Mouse (Mus musculus): ENCODE measurements around the gene Whrn.

Whrn gene

DNA sequence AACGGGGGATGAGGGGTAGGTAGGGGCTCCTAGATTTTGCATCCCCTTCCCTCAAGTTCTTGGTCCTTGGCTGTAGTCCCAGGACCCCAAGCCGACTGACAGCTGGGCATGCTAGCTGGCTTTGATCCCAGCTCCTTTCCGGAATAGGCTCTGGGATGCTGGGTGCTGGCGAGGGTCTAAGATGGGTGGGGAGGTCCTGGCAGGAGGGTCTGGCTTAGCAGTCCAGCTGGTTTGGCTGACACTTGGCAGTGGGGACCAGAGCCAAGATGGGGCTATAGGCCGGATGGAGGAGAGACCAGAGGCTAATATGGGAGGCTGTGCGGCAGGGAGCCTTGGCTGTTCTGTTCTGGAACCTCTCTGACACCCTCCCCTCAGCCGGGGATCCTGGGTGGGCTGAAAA is 87.5 kb downstream of the Whrn start:
- DNase-seq (ENCODE audit: low read depth): no peak

DNA sequence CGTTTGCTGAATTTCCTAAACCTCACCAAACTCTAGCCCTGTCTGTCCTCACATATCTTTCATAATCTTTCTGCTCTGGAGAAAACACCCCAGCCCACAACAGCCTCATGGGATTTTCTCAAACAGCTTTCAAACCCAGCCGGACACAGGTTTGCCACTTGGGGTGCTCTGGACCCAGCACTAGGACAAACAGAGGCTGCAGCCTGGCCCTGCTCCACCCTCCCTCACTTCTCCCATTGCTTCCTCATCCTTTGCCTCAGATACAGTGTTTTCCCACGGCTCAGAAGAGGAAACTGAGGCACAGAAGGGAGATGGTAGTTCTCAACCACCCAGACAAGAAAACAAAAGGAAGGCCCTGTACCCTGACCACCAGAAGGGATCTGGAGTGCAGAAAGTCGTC is 90.1 kb downstream of the Whrn start:
- peak; percentile 40 for DNase-seq (ENCODE audit: low read depth)

DNA sequence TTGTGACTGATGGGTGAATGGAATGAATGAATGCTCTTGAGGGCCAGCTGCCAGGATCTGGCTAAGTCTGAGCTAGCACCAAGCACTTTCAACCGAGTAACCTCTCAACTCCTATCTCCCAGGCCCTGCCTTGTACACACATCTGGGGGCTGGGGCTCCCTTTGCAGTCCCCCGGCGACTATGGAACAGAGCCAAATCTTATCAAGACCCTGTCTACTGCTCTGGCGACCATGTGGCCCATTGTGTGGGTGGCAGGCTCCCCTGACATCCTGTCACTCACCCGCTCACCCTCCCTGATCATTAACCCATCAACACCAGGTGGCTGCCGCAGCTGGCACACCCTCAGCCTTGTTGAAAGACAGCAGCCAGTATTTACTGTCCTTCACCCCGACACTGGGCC is 90.7 kb downstream of the Whrn start:
- DNase-seq (ENCODE audit: low read depth): peak; percentile 82

DNA sequence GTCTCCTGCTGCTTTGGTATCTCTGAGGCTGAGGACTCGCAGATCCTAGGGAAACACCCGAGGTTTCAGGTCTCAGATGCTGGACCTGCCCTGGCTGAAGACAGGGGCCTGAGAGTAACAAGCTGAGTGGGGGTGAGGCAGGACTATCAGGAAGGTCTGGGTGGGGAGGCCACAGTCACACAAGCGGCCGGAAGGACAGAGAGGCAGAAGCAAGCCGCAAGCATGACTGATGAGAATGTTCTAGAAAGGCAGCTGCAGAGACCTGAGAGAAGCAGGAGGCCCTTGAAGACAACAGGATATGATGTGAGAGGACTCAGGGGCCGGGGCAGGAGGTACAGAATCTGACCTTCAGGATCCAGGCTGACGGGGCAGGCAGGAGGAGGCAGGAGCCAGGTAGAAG is 91.6 kb downstream of the Whrn start:
- peak; percentile 87 for DNase-seq (ENCODE audit: low read depth)

DNA sequence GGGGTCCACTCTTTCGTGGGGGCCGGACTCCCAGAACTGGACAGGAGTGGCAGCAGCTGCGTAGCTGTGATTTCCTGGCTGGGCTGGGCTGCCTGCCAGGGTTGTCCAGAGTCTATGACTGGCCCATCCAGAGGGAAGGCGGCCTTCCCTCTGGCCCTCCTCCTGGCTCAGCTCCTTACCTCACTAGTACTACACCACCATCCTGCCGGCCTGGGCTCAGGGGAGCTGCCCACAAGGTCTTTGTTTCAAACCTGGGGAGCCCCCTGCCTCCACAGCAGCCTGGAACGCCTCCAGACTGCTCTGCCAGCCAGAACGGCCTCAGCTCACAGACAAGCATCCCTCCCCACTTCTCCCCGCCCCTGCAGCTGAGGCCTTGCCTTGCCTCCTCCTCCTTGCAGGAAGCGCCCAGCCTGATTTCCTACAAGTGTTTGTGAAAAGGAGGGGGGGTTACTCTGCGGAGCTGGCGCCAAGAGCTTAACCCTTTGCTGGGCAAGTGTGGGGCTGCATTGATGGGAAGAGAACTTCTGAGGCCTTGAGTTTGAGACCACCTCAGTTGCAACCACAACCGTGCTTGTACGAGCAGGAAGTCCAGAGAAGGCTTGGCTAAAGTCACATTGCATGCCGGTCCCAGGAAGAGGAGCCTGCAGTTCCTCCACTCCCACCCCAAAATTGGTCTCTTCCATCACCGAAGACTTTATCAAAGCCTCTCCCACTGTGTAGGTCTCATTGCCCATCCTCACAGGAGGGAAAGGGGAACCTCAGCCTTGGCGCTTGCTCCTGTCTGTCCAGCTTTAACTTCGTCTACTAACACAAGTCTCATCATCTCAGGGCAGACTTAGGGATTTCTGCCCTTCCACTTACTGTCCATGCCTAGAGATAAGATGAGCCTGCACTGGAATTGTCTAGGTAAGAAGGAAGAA is 92.5 kb downstream of the Whrn start, which contains the start of gene Akna:
Gene Akna, minus strand, starts transcription at position 315 of the 920 bp plus-strand sequence.
- DNase-seq (ENCODE audit: low read depth): peak; percentile 92

DNA sequence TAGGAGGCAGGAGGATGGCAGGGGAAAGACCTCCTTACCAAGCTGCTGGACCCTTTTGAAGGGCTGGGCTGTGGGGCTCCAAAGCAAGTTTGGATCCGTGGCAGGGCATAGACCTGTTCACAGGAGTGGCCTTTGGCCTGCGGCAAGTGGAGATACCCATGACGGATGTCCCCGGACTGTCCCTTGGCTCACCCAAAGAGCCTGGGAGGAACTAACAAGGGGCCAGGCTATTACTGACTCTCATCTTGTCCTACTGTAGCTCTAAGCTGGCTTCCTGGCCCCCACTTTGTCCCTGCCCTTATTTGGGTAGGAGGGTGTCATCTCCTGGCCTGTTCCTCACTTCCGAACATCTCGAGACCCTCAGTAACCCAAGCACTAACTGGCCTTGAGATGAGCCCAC is 93.2 kb downstream of the Whrn start:
- peak; percentile 66 for DNase-seq (ENCODE audit: low read depth)

DNA sequence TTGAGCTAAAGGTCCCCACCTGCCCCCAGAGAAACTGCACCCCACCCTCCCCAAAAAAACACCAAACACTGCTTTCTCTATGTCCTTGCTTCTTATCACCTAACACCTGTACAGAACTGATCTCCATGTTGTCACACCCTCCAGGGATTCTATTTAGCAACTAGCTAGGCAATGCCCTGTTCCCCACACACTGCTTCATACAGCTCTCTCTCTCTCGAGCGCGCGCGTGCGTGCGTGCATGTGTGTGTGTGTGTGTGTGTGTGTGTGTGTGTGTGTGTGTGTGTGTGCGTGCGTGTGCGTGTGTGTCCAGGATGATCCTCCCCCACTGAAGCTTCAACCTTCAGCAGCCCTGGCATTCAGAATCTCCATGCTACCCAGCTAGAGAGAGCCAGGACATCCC is 93.7 kb downstream of the Whrn start:
- no peak for DNase-seq (ENCODE audit: low read depth)

DNA sequence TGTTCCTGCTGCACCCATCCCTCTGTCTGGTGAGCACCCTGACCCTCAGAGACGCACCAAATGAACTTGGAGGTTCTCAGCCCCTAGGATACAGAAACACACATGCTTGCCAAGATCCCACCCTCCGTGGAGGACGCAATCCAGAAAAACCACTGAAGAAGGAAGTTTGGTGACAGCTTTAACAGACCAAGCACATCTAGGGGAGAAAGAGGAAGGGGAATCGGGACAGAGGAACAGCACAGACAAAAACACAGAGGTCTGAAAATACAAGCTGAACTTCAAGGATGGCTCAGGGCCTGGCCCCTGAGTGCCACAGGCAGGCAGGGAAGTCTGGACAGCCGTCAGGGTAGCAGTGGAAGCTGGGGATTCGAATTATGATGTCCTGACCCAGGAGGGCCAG is 94.2 kb downstream of the Whrn start:
- peak; percentile 46 for DNase-seq (ENCODE audit: low read depth)

DNA sequence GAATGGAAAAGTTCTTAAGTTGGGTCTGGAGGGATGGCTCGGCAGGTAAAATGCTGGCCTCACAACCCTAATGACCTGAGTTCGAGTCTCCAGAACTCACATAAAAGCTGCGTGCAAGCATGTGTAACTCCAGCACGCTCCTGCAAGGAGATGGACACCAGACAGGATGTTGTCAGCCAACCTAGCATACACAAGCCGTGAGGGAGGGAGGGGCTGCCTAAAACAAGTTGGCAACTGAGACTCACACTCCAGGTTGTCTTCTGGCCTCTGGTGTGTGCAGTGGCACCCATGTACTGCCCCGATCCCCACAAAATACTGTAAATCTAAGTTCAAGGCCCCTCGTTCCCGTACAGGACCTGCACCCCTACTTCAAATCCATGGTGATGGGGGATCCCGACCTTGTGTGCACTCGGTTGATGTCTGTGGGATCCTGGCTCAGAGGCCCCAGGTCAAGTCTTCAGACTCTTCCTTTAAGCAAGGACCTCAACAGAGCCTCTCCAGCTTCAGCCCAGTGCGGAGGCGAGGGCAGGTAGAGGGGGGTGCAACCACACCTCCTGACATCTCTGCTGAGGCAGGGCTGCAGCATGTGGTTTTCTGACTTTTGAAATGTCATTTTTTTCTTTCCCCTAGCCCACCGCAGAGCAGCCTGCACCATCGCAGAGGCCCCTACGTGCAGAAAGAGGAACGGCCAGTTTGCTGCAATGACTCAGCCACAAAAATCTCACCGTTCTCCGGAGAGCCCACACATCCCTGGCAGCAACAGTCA is 95.1 kb downstream of the Whrn start:
- DNase-seq (ENCODE audit: low read depth): peak; percentile 81

DNA sequence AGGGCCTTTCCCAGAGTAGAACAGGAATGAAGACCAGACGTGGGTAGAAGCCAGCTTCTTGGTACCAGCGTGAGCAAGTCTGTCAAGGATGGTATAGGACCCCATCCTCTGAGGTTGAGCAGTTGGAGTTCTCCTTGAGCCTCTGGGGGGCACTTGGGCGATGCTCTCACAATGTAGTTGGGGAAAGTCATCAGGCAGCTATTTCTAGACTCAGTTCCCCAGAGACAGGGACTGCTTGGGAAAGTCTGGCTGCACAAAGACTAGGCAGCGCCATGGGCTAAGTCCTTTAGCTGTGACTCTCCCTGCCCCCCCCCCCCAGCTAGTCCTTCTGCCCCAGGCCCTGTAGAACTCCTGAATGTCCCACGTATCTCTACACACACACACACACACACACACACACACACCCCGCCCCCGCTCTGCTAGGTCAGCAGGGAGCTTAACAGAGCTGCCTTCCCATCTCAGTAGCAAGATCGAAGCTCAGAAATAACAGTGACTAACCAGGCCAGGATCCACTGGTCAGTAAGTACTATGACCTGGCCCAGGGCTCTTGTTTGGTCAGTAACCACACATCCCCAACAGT is 96.0 kb downstream of the Whrn start:
- DNase-seq (ENCODE audit: low read depth): no peak

DNA sequence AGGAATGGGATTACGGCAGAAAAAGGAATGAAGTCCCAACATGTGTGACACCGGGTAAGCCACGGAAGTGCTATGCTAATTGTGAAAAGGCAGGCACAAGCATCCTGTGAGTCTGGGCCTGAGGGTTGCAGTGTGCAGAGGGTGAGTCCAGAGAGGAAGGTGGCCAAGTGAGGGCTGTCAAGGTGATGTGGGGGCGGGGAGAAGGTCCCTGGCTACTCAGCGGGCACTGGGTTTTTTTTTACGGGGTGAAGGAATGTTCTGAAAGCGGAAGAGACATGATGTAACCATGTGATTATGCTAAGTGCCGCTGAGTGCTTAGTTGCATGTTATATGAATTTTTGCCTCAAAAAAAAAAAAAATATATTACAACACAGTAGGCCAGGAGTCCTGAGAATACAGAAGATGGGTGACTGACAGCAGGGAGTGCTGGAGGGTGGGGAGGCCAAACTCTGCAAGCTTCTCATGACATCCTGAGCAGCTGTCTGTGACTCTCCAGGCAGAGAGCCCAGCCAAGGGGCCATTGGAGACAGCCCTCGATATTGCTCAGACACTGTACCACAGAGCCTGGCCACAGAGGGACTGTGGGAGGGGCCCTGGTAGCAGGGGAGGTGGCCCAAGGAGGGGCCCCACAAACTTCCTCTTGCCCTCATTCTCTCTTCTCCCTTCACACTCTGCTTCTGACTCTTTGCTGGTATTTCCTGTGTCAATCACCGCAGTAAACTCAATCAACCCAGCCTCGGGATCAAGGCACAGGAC is 96.8 kb downstream of the Whrn start:
- peak; percentile 90 for DNase-seq (ENCODE audit: low read depth)

DNA sequence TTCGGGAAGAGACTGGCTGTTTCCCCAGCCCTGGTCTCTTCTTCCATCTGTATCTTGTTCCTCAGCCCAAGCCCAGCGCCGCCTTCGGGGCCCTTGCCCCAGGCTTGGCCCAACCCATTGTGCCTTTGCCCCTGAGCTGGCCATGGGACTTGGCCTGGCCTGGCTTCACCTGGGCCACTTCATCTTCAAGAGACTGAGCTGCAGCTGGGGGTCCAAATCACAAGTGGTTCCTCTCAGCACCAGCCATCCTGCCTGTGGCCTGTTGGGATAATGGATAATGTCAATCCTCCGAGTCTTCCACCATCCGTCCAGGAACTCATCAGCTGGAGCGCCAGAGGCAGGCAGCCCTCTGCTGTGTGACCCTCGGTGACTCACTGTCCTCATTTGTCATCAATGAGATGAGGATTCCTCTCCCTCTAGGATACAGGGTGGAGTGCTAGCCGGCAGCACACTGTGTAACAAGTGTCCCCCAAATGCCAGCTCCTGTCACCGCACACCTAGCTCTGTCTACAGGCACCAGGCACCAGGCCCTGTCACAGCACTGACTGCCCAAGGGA is 97.7 kb downstream of the Whrn start:
- DNase-seq (ENCODE audit: low read depth): no peak

DNA sequence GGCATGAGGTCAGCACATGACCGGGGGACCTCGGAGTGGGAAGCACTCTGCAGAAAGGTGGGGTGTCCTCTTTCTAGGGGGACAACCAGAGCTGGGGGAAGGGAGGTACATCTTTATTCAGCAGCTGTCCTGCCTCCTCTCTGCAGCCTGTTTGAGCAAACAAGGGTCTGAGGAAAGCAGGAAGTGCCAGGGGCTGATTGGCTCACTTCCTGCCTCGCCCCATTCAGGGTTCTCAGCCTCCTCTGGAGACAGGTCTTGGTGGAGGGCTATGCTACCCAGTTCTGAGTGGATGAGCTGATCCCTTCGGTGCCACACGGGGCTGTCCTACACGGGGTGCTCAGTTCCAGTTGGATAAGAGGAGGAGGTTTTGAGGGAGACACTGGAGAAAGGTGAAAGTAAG is 104.5 kb downstream of the Whrn start:
- peak; percentile 76 for DNase-seq (ENCODE audit: low read depth)

DNA sequence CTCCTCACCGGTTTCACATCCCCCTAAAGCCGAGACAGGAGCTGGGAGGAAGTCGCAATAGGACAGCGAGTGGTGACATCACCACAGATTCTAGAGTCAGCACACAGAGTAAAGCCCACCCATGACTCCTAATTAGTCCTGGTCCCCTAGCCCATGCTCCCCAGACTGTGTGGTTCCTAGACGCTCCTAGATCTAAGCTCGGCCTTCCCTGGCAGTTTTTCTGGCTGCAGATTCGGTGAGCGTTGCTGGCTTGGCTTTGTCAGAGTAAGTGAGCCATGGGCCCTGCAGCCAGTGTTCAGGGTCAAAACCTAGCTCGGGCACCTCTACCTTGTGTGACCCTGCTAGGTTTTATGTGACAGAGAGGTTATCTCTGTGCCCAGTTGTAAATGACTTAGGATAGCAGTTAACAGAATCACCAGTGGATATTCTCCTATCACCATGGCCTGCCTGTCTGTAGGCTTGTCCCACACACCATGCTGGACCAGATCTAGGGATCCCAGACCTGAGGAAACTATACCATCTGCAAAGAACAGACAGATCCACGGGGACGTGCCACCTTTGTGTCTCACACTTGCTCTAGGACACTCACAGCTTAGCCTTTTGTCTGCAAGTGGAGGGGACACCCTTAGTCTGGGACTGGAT is 105.8 kb downstream of the Whrn start:
- peak; percentile 48 for DNase-seq (ENCODE audit: low read depth)

DNA sequence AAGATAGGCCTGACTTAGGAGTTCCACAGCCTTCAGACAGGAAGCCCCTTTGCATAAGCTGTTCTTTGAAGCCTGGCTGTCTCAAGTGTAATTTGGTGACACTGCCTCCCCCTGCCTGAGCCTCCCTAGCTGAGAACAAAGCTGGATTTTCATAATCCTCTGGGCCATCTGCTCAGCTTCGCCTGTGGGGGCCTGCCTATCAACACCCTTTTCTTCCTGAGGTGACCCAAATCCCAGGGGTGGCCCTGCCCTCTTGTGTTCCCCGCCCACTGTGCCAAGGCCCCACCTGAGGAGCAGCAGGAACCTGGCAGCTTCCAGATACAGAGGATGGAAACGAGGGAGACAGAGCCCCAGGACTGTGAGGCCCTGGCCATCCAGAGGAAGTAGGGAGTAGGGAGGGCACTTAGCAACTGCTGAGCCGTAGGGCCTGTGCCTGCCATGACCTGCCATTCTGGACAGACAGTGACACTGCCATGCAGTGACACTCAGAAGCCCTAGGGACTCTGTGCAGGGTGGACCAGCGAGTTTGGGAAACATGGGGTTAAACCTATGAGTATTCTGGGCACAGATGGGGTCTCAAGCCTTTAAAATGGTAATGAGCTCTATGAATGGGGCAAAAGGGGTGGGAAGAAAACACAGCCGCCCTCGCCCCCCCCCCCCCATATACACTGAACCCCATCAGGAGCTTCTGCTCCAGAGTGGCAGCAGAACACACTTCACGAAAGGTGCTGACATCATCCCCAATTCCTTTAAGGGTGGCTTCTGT is 106.5 kb downstream of the Whrn start:
- DNase-seq (ENCODE audit: low read depth): peak; percentile 67

DNA sequence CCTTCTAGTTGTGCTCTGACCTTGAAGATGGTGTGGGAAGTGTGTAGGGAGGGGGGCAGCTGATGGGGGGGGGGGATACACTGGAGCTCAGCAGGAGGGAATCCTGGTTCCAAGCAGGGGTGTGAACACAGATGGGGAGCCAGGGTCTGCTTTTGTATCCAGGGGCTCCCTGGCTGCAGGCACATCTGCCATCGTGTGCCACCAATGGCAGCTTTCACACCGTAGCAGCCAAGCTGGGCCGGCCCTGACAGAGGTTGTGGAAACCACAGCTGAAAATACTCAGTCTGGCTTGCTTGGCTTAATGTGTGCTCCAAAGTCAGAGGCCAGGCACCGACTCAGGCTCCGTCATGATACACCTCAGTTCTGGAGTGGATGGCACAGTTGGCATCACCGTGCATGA is 107.8 kb downstream of the Whrn start:
- peak; percentile 56 for DNase-seq (ENCODE audit: low read depth)

DNA sequence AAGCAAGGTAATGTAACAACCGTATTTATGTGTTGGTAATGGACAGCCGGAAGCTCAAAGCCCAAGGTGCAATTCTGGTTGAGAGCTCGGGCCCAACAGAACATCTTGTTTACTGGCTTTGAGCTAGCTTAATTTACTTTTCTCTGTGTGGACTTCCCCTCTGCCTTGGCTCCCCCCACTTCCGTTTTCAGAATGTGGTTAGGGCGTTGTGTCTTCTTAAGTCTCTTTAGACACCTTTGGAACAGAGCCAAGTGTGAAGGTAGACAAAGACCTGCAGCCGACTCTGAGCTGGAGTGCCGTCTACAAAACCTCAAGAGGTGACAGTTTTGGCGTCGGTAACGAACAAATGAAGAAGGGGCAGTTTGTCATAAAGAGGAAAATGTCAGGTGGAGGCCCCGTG is 110.0 kb downstream of the Whrn start:
- peak; percentile 99 for DNase-seq (ENCODE audit: low read depth)

DNA sequence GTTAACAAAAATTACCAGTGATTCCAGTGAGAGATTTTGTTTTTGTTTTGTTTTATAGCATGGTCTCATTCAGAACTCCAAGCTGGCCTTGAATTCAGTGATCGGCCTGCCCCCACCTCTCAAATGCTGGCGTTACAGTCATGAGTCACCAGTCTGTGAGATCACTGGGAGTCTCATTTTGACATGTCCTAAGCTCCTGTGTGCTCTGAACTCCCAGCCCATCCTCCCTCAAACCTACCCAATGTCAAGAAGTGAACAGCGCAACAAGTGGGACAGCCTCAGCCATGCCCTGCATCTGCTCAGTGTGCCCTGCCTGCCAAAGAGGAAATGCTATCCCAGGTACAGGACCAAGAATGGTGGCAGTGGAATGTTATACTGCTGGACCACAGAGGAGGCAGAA is 110.5 kb downstream of the Whrn start:
- DNase-seq (ENCODE audit: low read depth): peak; percentile 79

DNA sequence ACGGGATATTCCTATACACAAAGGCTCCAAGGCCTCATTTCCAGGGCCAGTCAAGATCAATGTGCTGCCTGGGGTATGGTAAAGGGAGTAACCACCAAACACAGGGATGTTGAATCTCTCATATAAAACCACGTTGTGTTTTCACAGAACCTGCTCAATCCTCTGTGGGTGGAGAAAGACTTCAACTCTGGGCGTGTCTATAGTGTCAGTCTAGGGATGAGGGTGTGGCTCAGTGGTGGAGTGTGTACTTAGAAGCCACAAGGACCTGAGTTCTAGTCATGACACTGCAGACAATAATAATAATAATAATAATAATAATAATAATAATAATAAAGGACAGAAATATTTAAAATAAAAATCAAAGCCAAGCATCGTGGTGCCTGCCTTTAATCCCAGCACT is 111.5 kb downstream of the Whrn start:
- DNase-seq (ENCODE audit: low read depth): peak; percentile 61

DNA sequence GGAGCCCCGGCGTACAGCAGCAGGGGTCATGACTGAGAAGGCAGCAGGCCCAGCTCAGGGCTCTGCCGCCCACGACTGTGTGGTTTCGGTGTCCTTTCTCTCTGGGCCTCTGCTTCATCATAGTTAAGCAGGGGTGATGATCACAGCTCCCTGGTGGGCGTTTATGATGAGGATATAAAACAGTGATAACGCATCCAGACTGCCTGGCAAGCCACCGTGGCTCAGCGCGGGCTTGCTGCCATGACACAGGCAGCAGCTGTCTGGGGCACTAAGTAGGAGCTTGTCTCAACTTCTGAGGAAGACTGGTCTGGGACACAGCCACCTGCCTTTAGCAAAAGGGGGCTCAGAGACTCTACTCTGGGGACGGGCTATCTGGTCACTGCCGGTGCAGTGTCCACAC is 112.3 kb downstream of the Whrn start:
- DNase-seq (ENCODE audit: low read depth): peak; percentile 33
